Mouse (Mus musculus) cerebellum, adult (tissue): ENCODE results near the gene Rhox7a.
"Not testable (repeated sequence)": the region's sequence is repeated elsewhere in the genome, so short reads cannot be mapped to it uniquely, and the experiment has no call there.

Experiments
- ATAC-seq: cut with Nextera tagmentation; 2 replicates; pipeline ENCODE4 v1.9.2; 2017; ENCODE audit warnings: mild to moderate bottlenecking, moderate library complexity, mixed read lengths; ENCODE audit not compliant: insufficient number of reproducible peaks, low FRiP score, low TSS enrichment

Gene Rhox7a

DNA sequence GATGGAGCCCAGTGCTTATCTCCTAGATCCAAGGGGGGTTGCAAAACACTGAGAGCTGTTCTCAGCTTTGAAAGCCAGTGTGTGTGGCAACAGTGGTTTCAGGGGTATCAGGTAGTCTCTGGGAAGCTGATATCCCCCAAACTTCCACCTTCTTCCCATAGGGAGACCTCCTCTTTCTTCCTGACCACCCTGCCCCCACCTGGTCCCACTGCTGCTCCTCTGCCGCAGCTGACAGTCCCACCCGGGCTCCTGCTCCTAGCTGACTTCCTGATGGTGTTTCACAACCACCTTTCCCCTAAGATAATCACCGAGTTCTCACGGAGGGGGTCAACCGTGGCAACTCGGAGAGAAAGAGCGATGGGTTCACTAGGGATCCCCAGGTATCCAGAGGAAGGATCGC is at the start of gene Rhox7a:
Gene Rhox7a, plus strand, starts transcription at position 301 of the 400 bp plus-strand sequence.
- ATAC-seq: not testable (repeated sequence)

GRCm38 (mm10) chrX:37807286-37808080 is 24.0 kb upstream of the Rhox7a start:
- no peak for ATAC-seq

GRCm38 (mm10) chrX:37809396-37809795 is 22.1 kb upstream of the Rhox7a start:
- ATAC-seq: no peak

DNA sequence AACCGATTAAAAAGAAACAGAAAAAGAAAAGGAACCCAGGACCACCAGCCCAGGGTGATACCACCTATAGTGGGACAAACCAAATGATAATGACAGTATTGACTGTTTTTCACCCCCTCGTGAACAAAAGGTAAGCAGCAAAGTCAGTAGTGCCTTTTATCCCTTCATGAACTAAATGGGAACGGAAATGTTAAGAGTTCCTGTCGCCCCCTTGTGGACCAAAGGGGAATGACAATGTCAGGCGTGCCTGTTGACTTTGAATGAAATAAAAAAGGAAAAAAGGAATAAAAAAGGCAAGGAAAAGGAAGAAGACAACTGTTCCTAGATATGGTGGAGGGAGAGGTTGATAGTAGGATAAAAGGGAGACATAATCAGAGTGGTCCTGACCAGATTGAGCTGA is 20.3 kb upstream of the Rhox7a start:
- ATAC-seq: no peak

- no peak for ATAC-seq
These were observed 15.8 kb upstream of the Rhox7a start for GRCm38 (mm10) chrX:37815665-37816064.

DNA sequence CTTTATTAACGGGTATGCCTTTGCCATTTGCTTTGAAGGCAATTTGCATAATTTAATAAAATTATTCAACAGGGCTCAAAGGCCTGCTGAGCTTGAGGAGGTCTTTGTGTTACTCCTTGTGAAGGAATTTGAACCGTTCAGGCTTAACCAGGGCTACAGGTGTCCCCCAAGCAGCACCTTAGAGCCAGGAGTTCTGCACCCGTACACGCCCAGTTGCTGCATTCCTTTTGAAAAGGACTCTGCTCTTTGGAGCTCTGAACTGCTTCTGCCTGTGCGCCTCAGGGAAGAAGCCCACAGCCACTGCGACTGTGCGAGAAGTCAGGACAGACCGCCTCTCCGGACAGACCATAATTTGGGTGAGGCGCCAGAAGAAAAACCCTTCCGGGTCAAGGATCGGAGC is 4.9 kb upstream of the Rhox7a start, which contains the start of gene Rhox6:
Gene Rhox6, plus strand, starts transcription at position 301 of the 400 bp plus-strand sequence.
- ATAC-seq: not testable (repeated sequence)

DNA sequence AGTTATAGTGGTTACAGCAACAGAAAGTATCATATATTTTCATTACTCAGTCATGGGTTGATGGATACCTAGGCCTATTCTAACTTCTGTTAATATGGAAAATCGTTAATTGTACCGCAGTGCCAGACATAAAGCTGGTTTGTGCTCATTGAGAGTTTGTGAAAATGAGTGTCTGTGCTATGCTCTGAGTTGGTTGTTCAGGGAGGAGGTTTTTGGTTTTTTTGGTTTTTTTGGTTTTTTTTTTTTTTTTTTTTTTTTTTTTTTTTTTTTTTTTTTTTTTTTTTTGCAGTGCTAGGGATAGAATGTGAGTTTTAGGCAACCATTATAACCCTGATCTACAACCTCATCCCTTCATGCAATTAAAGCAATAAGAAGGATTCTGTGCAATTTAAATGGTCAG is 40.2 kb downstream of the Rhox7a start:
- no peak for ATAC-seq

- no peak for ATAC-seq
These were observed 47.4 kb downstream of the Rhox7a start, which contains the start of gene Rhox8 for GRCm38 (mm10) chrX:37878844-37879243. Rhox8 (minus strand) TSS chrX:37878944.
